Mouse (Mus musculus): Measurements from ENCODE around the gene B3gat2.

GRCm38 (mm10) chr1:23753591-23753990, 8.0 kb upstream of the B3gat2 start:
- no peak for TF ChIP-seq NELFE (IDR thresholded peaks at IDR 0.05; ENCODE audit: low read depth, low read length)
- TF ChIP-seq IRF4 (IDR thresholded peaks at IDR 0.05; ENCODE audit: low read depth, low read length): no peak

All from CH12.LX (cell line).